Mouse (Mus musculus): ENCODE measurements around the gene Rsrc1.

- TF ChIP-seq EP300 (IDR thresholded peaks at IDR 0.05; ENCODE audit: low read depth) (no peak), CTCF (IDR thresholded peaks at IDR 0.05; ENCODE audit: low read depth) (no peak)
These were observed 127.2 kb downstream of the Rsrc1 start for GRCm38 (mm10) chr3:67108428-67108827.

Measured in liver, embryonic 14.5 days (tissue).